Mouse (Mus musculus): Measurements from ENCODE around the gene Tacc2. TPM values are rescaled to one million over a fixed set of nuclear protein-coding genes. Genes with fewer than 3 reads are reported as not detected.

The Tacc2 gene
- total RNA-seq, 2 experiments from 2014 or later = 364 to 380 TPM

- intact Hi-C loops (cut with DNase I) = loop anchor here (5.0 kb wide), 1 partner anchor 211 kb away; no protein-coding TSS in a partner anchor
Measured at GRCm38 (mm10) chr7:130743239-130744025, 166.2 kb downstream of the Tacc2 start.

DNA sequence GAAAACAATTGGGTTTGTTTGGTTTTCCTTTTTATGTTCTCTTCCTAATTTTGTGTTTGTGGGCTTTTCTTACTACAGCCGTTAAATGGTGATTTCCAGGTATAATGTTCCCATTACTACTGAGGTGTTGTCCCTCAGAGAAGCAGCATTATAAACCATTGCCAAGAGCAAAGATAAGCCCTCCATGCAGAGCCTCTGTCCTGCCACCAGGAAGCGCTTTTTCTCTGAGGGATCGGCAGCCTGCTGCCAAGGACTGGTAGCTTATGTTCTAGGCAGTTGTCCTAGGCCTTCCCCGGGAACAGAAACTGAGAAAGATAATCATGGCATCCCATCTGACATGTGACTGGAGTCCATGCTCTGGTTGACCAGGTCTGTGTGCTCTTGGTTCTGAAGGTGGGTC lies 171.9 kb downstream of the Tacc2 start:
- intact Hi-C loops (cut with DNase I) = loop anchor here (5.0 kb wide), 1 partner anchor 72 kb away; no protein-coding TSS in a partner anchor
- DNase-seq (ENCODE audit: low spot score) = no peak

More at GRCm38 (mm10) chr7:130743239-130744025, 166.2 kb downstream of the Tacc2 start:
- no peak for DNase-seq (ENCODE audit: low spot score)

GRCm38 (mm10) chr7:130750752-130751490 lies 173.7 kb downstream of the Tacc2 start:
- DNase-seq (ENCODE audit: low spot score) = no peak
- intact Hi-C loops (cut with DNase I) = no loop called here

DNA sequence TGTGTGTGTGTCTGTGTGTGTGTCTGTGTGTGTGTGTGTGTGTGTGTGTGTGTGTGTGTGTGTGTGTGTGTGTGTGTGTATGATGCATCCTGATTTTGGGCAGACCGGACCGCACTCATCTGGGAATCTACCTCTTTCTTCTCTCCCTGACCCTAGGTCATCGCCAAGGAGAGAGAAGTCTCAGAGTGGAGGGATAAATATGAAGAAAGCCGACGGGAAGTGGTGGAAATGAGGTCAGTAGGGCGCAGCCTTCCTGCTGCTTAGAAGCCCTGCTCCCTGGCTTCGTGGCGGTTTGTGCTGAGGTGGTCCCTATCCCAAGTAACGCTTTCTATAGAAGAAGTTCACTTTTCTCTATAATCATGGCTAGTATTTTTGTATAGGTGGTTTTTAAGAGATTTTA lies 174.4 kb downstream of the Tacc2 start:
- intact Hi-C loops (cut with DNase I) = no loop called here
- DNase-seq (ENCODE audit: low spot score) = no peak

GRCm38 (mm10) chr7:130754790-130755189 lies 177.6 kb downstream of the Tacc2 start:
- intact Hi-C loops (cut with DNase I) = no loop called here

DNA sequence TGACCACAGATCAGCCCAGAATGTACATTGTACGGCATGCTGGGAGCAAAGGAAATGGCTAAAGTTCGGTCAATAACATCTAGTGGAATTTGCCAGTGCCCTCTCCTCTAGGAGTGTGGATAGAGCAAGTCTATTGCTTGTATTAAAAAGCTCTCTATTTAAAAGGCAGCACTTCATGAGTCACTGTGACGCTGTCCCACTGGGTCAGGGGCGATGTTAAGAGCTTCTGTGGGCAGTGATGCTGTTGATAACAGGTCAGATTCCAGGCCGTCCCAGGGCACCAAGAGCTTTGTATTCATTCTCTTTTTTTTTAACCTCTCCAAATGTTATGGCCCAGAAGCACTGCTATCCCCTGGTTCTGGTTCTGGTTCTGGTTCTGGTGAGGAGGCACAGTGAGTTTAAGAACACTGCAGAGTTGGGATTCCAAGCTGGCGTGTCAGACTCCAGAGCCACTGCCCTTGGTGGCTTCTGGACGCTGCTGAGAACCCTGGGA lies 179.2 kb downstream of the Tacc2 start:
- intact Hi-C loops (cut with DNase I) = no loop called here

More at GRCm38 (mm10) chr7:130754790-130755189, 177.6 kb downstream of the Tacc2 start:
- no peak for DNase-seq (ENCODE audit: low spot score)

DNA sequence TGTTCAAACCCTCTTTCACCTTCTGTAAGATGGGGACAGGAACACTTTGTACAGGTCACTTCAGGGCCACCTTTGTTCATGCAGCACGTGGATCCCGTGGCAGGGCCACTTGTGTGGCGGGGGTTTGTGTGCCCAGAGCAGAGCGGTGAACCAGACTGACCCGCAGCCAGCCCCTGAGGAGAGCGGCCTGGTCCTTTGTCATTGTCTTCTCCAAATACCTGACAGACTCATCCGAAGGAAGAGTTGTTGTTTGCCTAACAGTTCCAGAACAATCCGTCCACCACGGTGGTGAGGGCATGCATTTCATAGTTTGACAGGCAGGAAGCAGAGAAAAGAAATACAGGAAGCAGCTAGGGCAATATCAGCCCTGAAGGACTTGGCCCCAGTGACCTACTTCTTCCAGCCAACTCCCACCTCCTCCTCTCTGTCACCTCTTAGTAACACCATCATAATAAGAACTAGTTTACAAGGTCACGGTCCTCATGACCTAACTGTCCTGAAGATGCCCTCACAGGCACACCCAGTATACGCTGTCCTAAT lies 180.2 kb downstream of the Tacc2 start:
- intact Hi-C loops (cut with DNase I) = no loop called here
- no peak for DNase-seq (ENCODE audit: low spot score)

More for the DNA sequence above, 179.2 kb downstream of the Tacc2 start:
- DNase-seq (ENCODE audit: low spot score) = no peak

DNA sequence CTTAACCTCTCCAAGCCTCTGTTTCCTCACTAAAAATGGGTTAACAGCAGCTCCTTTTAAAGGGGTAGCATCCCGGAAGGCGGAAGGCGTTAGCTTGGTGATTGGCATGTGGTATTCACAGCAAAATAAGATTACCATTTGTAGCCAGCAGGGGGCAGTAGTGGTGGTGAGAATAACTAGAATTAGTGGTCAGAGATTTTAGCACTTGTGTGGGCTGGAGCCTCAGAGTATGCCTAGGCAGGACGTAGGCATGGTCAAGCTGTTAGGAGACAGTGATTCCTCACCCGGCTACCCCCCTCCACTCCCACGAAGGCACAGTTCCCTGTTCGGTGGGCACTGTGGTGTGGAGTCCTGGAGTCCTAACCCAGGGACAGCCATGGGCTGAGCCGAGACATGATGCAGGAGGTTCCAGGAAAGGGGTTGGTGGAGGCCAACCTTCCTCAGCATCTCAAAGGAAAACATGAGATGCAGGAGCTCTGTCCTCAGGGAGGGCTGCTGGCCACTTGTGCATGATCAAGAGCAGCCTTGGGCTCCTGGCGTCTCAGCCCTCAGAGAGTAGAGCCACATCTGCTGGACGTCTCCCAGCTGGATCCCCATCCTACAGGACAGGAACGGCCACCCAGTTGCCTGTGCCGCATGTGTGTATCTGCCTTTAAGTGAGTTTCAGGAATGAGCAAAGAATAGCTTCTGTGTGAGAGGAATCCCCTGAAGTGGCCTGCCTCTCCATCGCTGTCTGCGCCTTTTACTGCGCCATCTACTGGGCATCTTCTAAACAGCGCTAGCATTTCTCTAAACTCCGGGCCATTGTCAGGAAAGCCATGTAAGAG lies 185.0 kb downstream of the Tacc2 start:
- DNase-seq (ENCODE audit: low spot score) = no peak
- intact Hi-C loops (cut with DNase I) = loop anchor here (1.0 to 2.0 kb wide), 3 partner anchors 21 to 228 kb away; no protein-coding TSS in a partner anchor

- intact Hi-C loops (cut with DNase I) = no loop called here
Measured at GRCm38 (mm10) chr7:130764160-130764559, 186.9 kb downstream of the Tacc2 start.

DNA sequence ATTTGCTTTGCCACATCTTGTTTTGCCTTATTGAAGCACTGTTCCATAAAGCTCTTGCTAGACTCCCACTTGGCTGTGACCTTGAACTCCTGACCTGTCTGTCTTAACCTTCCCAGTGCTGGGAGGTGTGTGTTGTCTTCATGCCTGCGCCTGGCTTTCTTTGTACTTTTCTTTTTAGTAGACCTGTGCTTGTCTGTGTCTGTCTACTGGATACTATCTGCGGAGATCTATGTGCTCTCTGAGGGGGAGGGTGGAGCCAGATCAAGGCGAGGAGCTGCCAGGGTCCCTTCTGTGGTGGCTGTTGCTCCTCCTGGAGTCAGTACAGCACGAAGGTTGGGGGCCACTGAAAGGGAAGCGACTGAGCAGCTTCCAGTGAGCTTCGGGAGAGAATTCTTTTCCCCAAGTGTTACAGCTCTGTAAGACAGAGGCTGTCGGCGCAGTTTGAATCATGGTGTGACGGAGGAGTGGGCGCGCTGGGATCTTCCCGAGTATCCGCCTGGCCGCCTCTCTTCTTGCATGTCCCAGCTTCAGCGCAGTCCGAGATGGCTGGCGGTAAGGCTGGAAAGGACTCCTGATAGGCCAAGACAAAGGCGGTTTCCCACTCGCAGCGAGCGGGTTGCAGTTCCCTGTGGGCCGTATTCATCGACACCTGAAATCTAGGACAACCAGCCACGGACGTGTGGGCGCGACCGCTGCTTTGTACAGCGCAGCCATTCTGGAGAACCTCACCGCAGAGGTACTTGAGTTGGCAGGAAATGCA lies 189.4 kb downstream of the Tacc2 start:
- intact Hi-C loops (cut with DNase I) = no loop called here
- no peak for DNase-seq (ENCODE audit: low spot score)

More at GRCm38 (mm10) chr7:130764160-130764559, 186.9 kb downstream of the Tacc2 start:
- no peak for DNase-seq (ENCODE audit: low spot score)

DNA sequence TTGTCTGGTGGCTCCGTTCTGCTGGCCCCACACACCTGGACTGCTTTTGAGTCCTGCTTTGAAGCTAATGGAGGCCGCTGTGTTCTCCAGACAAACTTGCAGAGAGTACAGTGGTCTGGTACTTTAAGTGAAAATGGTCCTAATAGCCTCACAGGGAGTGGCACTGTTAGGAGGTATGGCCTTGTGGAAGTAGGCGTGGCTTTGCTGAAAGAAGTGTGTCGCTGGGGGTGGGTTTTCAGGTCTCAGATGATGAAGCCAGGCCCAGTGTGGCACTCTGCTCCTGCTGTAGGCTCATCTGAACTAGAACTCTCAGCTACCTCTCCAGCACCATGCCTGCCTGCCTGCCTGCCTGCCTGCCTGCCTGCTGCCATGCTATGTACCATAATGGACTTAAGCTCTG lies 190.9 kb downstream of the Tacc2 start:
- no peak for DNase-seq (ENCODE audit: low spot score)
- intact Hi-C loops (cut with DNase I) = no loop called here

GRCm38 (mm10) chr7:130770707-130771106 lies 193.5 kb downstream of the Tacc2 start:
- no peak for DNase-seq (ENCODE audit: low spot score)

DNA sequence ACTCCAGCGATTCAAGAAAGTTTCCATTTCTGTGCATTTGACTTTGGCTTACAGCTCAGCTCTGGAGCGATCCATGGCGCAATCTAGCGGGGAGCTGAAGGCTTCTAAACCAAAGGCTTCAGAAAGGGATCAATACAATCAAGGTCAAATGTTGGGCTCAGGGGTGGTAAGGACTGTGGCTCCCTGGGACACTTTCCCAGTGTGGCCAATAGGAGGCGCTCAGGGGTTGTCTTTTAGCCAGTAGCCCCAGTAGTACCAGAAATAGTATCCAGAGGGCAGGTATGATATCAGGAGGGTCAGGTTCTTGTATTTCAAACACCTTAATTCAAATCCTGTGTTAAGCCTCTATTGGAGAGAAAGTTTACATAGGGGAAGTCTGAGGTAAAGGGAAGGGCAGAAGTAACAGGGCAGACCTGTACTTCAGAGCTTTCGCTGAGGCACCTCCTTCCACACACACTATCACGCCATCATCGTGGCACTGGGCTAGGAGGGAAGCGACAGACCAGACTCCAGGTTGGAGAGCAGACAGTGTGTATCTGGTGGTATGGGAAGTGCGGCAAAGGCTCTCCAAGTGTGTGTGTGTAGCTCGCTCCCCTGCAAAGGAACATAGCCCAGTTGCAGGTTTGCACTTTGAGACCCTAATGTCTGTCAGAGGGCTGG lies 196.1 kb downstream of the Tacc2 start:
- DNase-seq (ENCODE audit: low spot score) = no peak
- intact Hi-C loops (cut with DNase I) = loop anchor here (5.0 to 10.0 kb wide), 2 partner anchors 54 to 272 kb away; no protein-coding TSS in a partner anchor

More at GRCm38 (mm10) chr7:130770707-130771106, 193.5 kb downstream of the Tacc2 start:
- intact Hi-C loops (cut with DNase I) = loop anchor here (2.0 to 10.0 kb wide), 3 partner anchors 57 to 274 kb away; no protein-coding TSS in a partner anchor

DNA sequence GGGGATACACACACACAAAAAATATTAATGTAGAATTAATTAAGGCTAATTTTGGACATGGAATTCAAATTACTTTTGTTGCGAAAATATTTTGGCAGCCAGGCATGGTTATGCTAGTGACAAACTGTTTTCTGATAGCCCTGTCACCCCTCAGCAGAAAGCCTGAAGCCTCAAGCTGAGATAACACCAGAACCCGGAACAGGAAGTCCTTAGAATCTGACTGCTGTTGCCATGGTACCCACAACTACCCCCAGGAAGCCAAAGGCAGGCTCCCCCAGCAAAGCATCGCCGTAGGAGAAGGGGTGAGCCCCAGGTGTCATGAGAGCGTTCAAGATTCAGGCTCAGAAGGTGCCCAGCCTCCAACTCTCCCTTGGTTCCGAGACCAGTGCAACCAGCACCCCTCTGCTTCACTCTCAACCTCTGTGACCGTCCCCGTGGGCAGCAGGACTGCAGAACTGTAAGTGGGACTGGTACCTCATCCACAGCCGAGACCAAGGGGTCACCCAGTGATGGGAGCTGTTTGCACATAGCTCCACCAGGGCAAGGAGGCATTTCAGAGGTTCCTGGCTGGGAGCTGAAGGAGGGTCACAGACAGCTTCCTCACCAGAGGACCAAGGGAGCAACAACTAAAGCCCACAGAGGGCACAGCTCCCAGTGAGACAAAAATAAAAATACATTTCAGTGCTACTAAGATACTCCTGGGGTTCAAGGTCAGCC lies 196.8 kb downstream of the Tacc2 start, which contains the start of gene Btbd16:
Btbd16 (plus strand) TSS at position 156 of the 717 bp plus-strand sequence.
- no peak for DNase-seq (ENCODE audit: low spot score)
- intact Hi-C loops (cut with DNase I) = loop anchor here (5.0 to 10.0 kb wide), 2 partner anchors 53 to 271 kb away; no protein-coding TSS in a partner anchor

GRCm38 (mm10) chr7:130780866-130781419 lies 203.7 kb downstream of the Tacc2 start:
- intact Hi-C loops (cut with DNase I) = no loop called here
- no peak for DNase-seq (ENCODE audit: low spot score)

- no peak for DNase-seq (ENCODE audit: low spot score)
- intact Hi-C loops (cut with DNase I) = no loop called here
Measured at GRCm38 (mm10) chr7:130782501-130783050, 205.3 kb downstream of the Tacc2 start.
